In the genomic region with DNA sequence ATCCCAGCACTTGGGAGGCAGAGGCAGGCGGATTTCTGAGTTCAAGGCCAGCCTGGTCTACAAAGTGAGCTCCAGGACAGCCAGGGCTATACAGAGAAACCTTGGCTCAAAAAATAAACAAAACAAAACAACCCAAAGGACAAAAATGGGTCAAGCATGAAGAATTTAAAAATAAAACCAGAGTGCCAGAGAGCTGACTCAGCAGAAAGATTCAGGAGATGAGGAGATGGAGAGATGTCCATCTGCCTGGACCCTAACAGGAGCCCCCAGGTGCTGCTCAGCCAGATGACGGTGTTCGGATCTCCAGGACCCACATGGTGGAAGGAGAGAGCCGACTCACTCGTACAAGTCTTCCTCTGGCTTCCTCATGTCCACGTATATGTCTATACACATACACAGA, we compare ENCODE assay signal across 26 mouse cellular contexts. TPM values are rescaled to one million over a fixed set of nuclear protein-coding genes. Genes with fewer than 3 reads are reported as not detected.
DNase-seq lines count a peak whose midpoint lies in the region; TF ChIP-seq lines count a peak whose summit lies in the region.
"Had no signal": no experiment of that assay in that cellular context is flagged by ENCODE, and none has a peak within 500 bp of the region (broad histone marks: within the 10 kb centered on the region; RNA-seq: fewer than 3 reads in every experiment).

No protein-coding gene starts in this region.

- TF ChIP-seq CTCF in layer of hippocampus, adult 2 months (conservative IDR thresholded peaks at IDR 0.05), result no peak
- no peak for TF ChIP-seq CTCF in MEL (IDR thresholded peaks at IDR 0.05 in 2 of 3, conservative IDR thresholded peaks at IDR 0.05 in 1 of 3; ENCODE audit: control insufficient read depth in 1 of 3, insufficient read depth in 1 of 3, low read depth in 2 of 3, low read length in 3 of 3, poor library complexity in 1 of 3, severe bottlenecking in 1 of 3)

- no peaks in the 10 kb centered on the region for H3K36me3 ChIP-seq in MEL (ENCODE audit: control insufficient read depth in 1 of 2, insufficient read depth in 2 of 2, low read length in 2 of 2)

- H3K4me1 ChIP-seq in MEL (ENCODE audit: control insufficient read depth in 1 of 2, insufficient read depth in 2 of 2, low read length in 2 of 2), result peaks cover 0 to 6% of the 10 kb centered on the region in 2 experiments; a peak in 1 of 4 replicates
- H3K4me1 ChIP-seq: embryonic facial prominence, embryonic 13.5 days; forebrain, embryonic 13.5 days; heart, embryonic 12.5 days; heart, embryonic 15.5 days; intestine, embryonic 15.5 days had no signal

- TF ChIP-seq EP300 in MEL (IDR thresholded peaks at IDR 0.05; ENCODE audit: low read depth in 1 of 2, low read length in 2 of 2), result no peak

- peak overlapping the region; percentile 63 for H3K27ac ChIP-seq in layer of hippocampus, adult 2 months
- no peak overlapping the region for H3K27ac ChIP-seq in MEL (ENCODE audit: control insufficient read depth, low read depth, low read length)
- H3K27ac ChIP-seq: embryonic facial prominence, embryonic 10.5 days; embryonic facial prominence, embryonic 13.5 days; forebrain, embryonic 13.5 days; heart, embryonic 15.5 days; hindbrain, embryonic 10.5 days; hindbrain, embryonic 13.5 days; intestine, embryonic 15.5 days had no signal

- DNase-seq in cerebellum, adult 9-10 months, result peak; percentile 30
- DNase-seq in cerebellum, postnatal 10 days, result no peak
- DNase-seq in layer of hippocampus, adult 2 months (ENCODE audit: low spot score in 2 of 2), result no peak
- no peak for DNase-seq in layer of hippocampus, adult 9-11 months
- no peak for DNase-seq in MEL (ENCODE audit: low read depth, low spot score)
- no peak for DNase-seq in frontal cortex, postnatal 25 days (ENCODE audit: low spot score in 2 of 2)
- DNase-seq: adrenal gland, adult 8-10 months; adrenal gland, postnatal 25 days; embryo, embryonic 11 days; gastrocnemius, postnatal 25 days; heart, adult 18-20 months; heart, postnatal 10 days; heart, postnatal 36 days; kidney, adult 11 months had no signal

- no peaks in the 10 kb centered on the region for H3K79me2 ChIP-seq in MEL (ENCODE audit: control insufficient read depth, insufficient read depth, low read length, poor library complexity)

- no peak overlapping the region for H3K9ac ChIP-seq in MEL (ENCODE audit: control insufficient read depth, low read depth, low read length, poor library complexity, severe bottlenecking)
- H3K9ac ChIP-seq: embryonic facial prominence, embryonic 13.5 days; forebrain, embryonic 13.5 days; heart, embryonic 12.5 days; heart, embryonic 15.5 days; hindbrain, embryonic 13.5 days; intestine, embryonic 15.5 days had no signal

- TF ChIP-seq POLR2A in MEL (IDR thresholded peaks at IDR 0.05; ENCODE audit: control insufficient read depth in 1 of 2, insufficient read depth in 1 of 2, low read depth in 1 of 2, low read length in 2 of 2, poor library complexity in 1 of 2), result no peak

- TF ChIP-seq RAD21 in MEL (IDR thresholded peaks at IDR 0.05; ENCODE audit: low read depth, low read length), result no peak

- H3K4me3 ChIP-seq in layer of hippocampus, adult 2 months, result no peak overlapping the region
- H3K4me3 ChIP-seq in MEL (ENCODE audit: control insufficient read depth in 1 of 2, insufficient read depth in 1 of 2, low read depth in 2 of 2, low read length in 2 of 2), result no peak overlapping the region
- H3K4me3 ChIP-seq: embryonic facial prominence, embryonic 10.5 days; embryonic facial prominence, embryonic 13.5 days; erythroblast, embryonic 14.5 days; forebrain, embryonic 13.5 days; heart, embryonic 12.5 days; heart, embryonic 15.5 days; hindbrain, embryonic 10.5 days; hindbrain, embryonic 13.5 days; intestine, embryonic 15.5 days had no signal

- H3K27me3 ChIP-seq in MEL (ENCODE audit: control insufficient read depth in 1 of 2, insufficient read depth in 2 of 2, low read length in 2 of 2), result no peaks in the 10 kb centered on the region
- H3K27me3 ChIP-seq: embryonic facial prominence, embryonic 13.5 days; forebrain, embryonic 13.5 days; heart, embryonic 12.5 days; heart, embryonic 15.5 days; hindbrain, embryonic 13.5 days; intestine, embryonic 15.5 days had no signal

- no peaks in the 10 kb centered on the region for H3K9me3 ChIP-seq in MEL (replicated peaks; ENCODE audit: insufficient read depth, low read length)
- H3K9me3 ChIP-seq: embryonic facial prominence, embryonic 10.5 days; embryonic facial prominence, embryonic 13.5 days; forebrain, embryonic 13.5 days; heart, embryonic 12.5 days; heart, embryonic 15.5 days; hindbrain, embryonic 10.5 days; hindbrain, embryonic 13.5 days; intestine, embryonic 15.5 days had no signal

TF ChIP-seq in MEL, 35 proteins besides CTCF, POLR2A, EP300 and RAD21:
- TF ChIP-seq UBTF (IDR thresholded peaks at IDR 0.05; ENCODE audit: borderline replicate concordance, insufficient read depth, low read depth, low read length) (no peak), MAX (IDR thresholded peaks at IDR 0.05; ENCODE audit: low read length) (no peak), NRF1 (IDR thresholded peaks at IDR 0.05; ENCODE audit: insufficient read depth, low read depth, low read length, poor library complexity, severe bottlenecking) (no peak), MAFK (IDR thresholded peaks at IDR 0.05; ENCODE audit: borderline replicate concordance, low read depth, low read length) (peak; percentile 89)

RNA-seq across cellular contexts. Expression of a gene that starts 16.7 kb away (rescaled TPM):
- not detected for total RNA-seq in layer of hippocampus, adult 2 months (2021)
- total RNA-seq in MEL (2012; rRNA removed), result not detected in 2 replicates
- polyA plus RNA-seq in MEL (2012; ENCODE audit: insufficient read depth in 1 of 2, insufficient read length in 2 of 2, low read depth in 1 of 2, low replicate concordance in 2 of 2, missing spikeins in 1 of 2), result under 1 TPM in 1 of 2 experiments, not detected in 1; 0.25 TPM
- total RNA-seq: gastrocnemius, adult 8-10 months; heart, postnatal 36 days had no signal
- polyA plus RNA-seq: activated CD4-positive, CD25-positive, alpha-beta regulatory T cell, adult 4 months; cortical plate, adult 2 months; forebrain, embryonic 13.5 days had no signal

RNA-seq across cellular contexts. Expression of a gene that starts 20.0 kb away (rescaled TPM):
- total RNA-seq in layer of hippocampus, adult 2 months (2021), result 1 to 10 TPM; 7.0 to 8.4 TPM
- 5.9 and 7.6 TPM in 2 replicates for total RNA-seq in MEL (2012; rRNA removed)
- 10 to 100 TPM in 1 of 2 experiments, not detected in 1; 16.3 TPM for polyA plus RNA-seq in MEL (2012; ENCODE audit: insufficient read depth in 1 of 2, insufficient read length in 2 of 2, low read depth in 1 of 2, low replicate concordance in 2 of 2, missing spikeins in 1 of 2)
- polyA plus RNA-seq: activated CD4-positive, CD25-positive, alpha-beta regulatory T cell, adult 4 months had no signal

RNA-seq across cellular contexts. Expression of a gene that starts 33.9 kb away (rescaled TPM):
- 10 to 100 TPM; 12.2 to 13.6 TPM for total RNA-seq in layer of hippocampus, adult 2 months (2021)
- 3.3 and 5.0 TPM in 2 replicates for total RNA-seq in MEL (2012; rRNA removed)
- 10 to 100 TPM in 1 of 2 experiments, not detected in 1; 21.3 TPM for polyA plus RNA-seq in MEL (2012; ENCODE audit: insufficient read depth in 1 of 2, insufficient read length in 2 of 2, low read depth in 1 of 2, low replicate concordance in 2 of 2, missing spikeins in 1 of 2)

RNA-seq across cellular contexts. Expression of a gene that starts 58.5 kb away (rescaled TPM):
- total RNA-seq in layer of hippocampus, adult 2 months (2021), result 1 to 10 TPM; 2.2 to 2.9 TPM
- 304 and 305 TPM in 2 replicates for total RNA-seq in MEL (2012; rRNA removed)
- 100 to 1,000 TPM in 1 of 2 experiments, not detected in 1; 377 TPM for polyA plus RNA-seq in MEL (2012; ENCODE audit: insufficient read depth in 1 of 2, insufficient read length in 2 of 2, low read depth in 1 of 2, low replicate concordance in 2 of 2, missing spikeins in 1 of 2)
